Mouse (Mus musculus) hindbrain, embryonic 16.5 days (tissue): Measurements from ENCODE around the gene Socs5. TPM values are rescaled to one million over a fixed set of nuclear protein-coding genes. Genes with fewer than 3 reads are reported as not detected.

Experiments
- ATAC-seq: fragments of 200-750 bp; cut with Nextera tagmentation; 2 replicates; pipeline ENCODE4 v1.8.0; 2017; ENCODE audit warnings: moderate TSS enrichment, moderate library complexity
- H3K27ac ChIP-seq: fragments of 300-500 bp; sonication (generic); 2 replicates; pipeline ENCODE4 v1.5.1; 2014; ENCODE audit warnings: low read depth, mild to moderate bottlenecking, control low read depth, low read length, moderate library complexity
- H3K27me3 ChIP-seq: fragments of 300-500 bp; sonication (generic); replicated peaks from 2 replicates; pipeline ENCODE4 v1.6.1; 2014; ENCODE audit warnings: low read length; ENCODE audit not compliant: control insufficient read depth, insufficient read depth
- H3K36me3 ChIP-seq: fragments of 300-500 bp; sonication (generic); 2 replicates; pipeline ENCODE4 v1.6.1; 2014; ENCODE audit warnings: mild to moderate bottlenecking, low read length, moderate library complexity, mixed read lengths; ENCODE audit not compliant: control insufficient read depth, insufficient read depth
- H3K4me1 ChIP-seq: fragments of 300-500 bp; sonication (generic); 2 replicates; pipeline ENCODE4 v1.6.1; 2014; ENCODE audit warnings: low read depth, low read length; ENCODE audit not compliant: control insufficient read depth, insufficient read depth
- H3K4me2 ChIP-seq: fragments of 300-500 bp; sonication (generic); 2 replicates; pipeline ENCODE4 v1.6.1; 2014; ENCODE audit warnings: mild to moderate bottlenecking, low read length, control low read depth, moderate library complexity
- H3K4me3 ChIP-seq: fragments of 300-500 bp; sonication (generic); 2 replicates; pipeline ENCODE4 v1.5.1; 2014; ENCODE audit warnings: mild to moderate bottlenecking, low read length, control low read depth, moderate library complexity
- H3K9ac ChIP-seq: fragments of 300-500 bp; sonication (generic); 2 replicates; pipeline ENCODE4 v1.6.1; 2014; ENCODE audit warnings: low read depth, mild to moderate bottlenecking, control low read depth, low read length, moderate library complexity
- H3K9me3 ChIP-seq: fragments of 300-500 bp; sonication (generic); 2 replicates; pipeline ENCODE4 v1.6.1; 2014; ENCODE audit warnings: mild to moderate bottlenecking, low read length, moderate library complexity; ENCODE audit not compliant: control insufficient read depth
- WGBS: fragments of 180-500 bp; shearing (Covaris S2); extraction: QIAGEN DNeasy Blood & Tissue Kit; methylation state at CpG from one replicate; pipeline ENCODE4 v1.1.7; 2014; 5-methylcytosine and 5-hydroxymethylcytosine counted together
- polyA plus RNA-seq: library from polyadenylated mRNA; unstranded; fragments of >200 nt; fragmentation: Nextera tagmentation; extraction: Ambion mirVana; gene quantifications from 2 replicates; pipeline ENCODE4 v1.2.1, GENCODE M21; 2015

Gene Socs5
- polyA plus RNA-seq, 1 experiment from 2014 or later = 13.1 TPM

DNA sequence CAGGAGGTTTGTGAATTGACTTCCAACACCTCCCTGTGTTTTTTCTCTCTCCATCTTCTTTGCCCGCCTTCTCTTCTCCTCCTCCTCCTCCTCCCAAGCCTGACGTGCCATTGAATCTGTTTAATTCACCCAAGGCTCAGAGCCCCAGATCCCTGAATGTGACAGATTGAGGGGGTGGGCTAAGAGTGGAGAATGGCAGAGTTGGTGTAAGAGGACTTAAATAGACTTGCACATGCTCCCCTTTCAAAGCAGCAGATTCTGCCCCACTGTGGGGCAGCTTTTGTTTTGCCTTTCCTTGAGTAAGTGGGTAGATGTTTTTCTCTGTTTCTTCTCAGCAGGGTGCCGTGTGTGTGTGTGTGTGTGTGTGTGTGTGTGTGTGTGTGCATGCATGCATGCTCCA is 61.6 kb downstream of the Socs5 start:
- no peak overlapping the region for H3K4me2 ChIP-seq
- no peaks in the 10 kb centered on the region for H3K4me1 ChIP-seq
- no peak overlapping the region for H3K27ac ChIP-seq
- H3K36me3 ChIP-seq = no peaks in the 10 kb centered on the region
- H3K27me3 ChIP-seq = no peaks in the 10 kb centered on the region
- no peak for ATAC-seq
- no peak overlapping the region for H3K9ac ChIP-seq
- H3K4me3 ChIP-seq = no peak overlapping the region
- peaks cover 8% of the 10 kb centered on the region for H3K9me3 ChIP-seq
- WGBS = 32% methylated on average over 3 of the region's 3 CpGs

DNA sequence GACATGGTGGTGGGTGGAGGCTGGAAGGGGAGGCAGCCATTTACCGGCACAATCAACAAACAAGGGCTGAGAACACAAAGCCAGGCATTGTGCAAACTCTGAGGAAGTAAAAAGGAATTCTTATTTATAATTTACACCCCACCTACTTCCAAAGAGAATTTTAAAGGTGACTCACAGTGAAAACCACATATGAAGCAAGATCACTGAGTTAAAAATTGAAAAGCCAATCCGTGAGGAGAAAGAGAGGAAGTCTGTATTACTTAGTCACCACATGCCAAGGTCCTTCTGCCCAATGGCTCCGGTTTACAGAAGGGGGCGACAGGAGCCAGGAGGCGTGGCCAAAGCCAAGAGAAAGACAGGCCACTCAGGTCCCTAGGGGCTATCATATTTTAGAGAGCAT is 62.9 kb downstream of the Socs5 start:
- WGBS = 60% methylated on average over 5 of the region's 5 CpGs

DNA sequence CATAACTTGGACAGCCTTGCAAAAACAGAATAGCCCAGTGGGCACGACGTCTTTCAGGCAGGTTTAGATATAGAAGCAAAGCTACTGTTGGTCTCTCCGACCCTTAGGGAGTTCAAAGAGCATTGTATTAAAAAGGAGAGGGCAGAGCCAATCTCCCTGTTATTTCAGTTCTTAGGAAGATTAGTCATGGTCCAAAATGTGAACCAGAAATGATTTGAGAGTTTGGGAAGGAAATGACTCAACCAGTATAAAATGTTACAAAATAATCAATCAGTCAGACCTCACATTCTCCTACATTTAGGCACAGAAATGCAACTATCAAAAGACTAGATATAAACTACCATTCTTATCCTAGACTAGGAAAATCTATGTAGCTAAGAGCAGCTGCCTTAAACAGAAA is 64.6 kb downstream of the Socs5 start:
- WGBS = 71% methylated on average over 3 of the region's 3 CpGs
- H3K9ac ChIP-seq = no peak overlapping the region
- peaks cover 8% of the 10 kb centered on the region for H3K9me3 ChIP-seq
- H3K27me3 ChIP-seq = no peaks in the 10 kb centered on the region
- H3K36me3 ChIP-seq = no peaks in the 10 kb centered on the region
- no peak for ATAC-seq
- H3K4me2 ChIP-seq = no peak overlapping the region
- no peak overlapping the region for H3K4me3 ChIP-seq
- no peaks in the 10 kb centered on the region for H3K4me1 ChIP-seq
- no peak overlapping the region for H3K27ac ChIP-seq

More for the DNA sequence above, 62.9 kb downstream of the Socs5 start:
- Histone ChIP-seq H3K9me3 (peaks cover 8% of the 10 kb centered on the region), H3K9ac (no peak overlapping the region), H3K4me3 (no peak overlapping the region), H3K27ac (no peak overlapping the region), H3K27me3 (no peaks in the 10 kb centered on the region), H3K36me3 (no peaks in the 10 kb centered on the region), H3K4me1 (no peaks in the 10 kb centered on the region), H3K4me2 (no peak overlapping the region)
- no peak for ATAC-seq

DNA sequence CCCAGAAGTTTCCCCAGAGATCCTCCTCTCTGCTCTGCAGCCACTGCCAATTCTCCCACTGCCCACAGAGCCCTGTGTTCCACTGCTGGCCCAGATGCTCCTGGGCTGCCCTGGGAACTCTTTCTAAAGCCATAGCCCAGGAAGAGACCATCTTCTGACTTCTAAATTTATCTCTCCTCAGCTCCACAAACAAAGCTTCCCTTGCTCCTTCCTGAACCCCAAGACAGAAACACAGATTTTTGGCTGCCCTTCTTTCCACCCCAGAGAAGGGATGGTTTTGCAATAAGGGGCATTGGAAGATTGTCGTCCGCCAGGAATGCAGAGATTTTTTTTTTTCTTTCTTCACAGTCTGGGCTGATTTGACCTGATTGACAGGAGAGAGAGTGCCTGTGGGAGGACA is 66.5 kb downstream of the Socs5 start:
- no peak for ATAC-seq
- Histone ChIP-seq H3K4me3 (no peak overlapping the region), H3K27me3 (no peaks in the 10 kb centered on the region)

DNA sequence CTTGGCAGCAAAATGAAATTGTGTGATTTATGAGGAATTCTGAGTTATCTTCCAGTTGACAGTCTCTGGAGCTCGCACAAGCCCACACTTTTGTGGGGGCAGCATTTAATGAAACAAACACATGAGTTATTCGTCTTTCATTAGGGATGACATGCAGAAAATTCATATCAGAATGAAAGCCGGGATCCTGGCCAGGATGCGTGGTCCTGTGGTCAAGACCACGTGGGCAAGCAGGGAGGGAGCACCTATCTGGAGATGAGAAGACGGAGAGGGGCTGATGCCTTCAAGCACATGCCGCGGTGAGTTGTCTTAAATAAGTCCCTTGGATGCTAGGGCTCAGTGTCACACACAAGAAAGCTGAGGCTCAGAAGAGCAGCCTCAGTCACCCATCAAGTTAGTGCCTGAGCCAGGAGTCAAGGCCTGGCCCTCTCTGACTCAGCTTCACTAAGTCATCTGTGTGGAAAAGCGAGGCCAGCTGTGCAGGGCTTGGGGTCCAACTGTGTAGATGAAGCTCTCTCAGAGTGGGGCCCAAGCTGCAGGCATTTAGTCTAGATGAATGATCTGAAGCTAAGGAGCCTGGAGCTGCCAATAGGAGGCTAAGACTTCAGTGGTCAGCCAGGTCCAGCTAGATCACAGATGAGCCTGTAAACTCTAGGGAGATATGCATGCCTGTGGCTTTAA is 67.3 kb downstream of the Socs5 start:
- ATAC-seq = 0 out of 2 replicates have a peak, but pooled peaks have one; percentile 14
- WGBS = 90% methylated on average over 9 of the region's 9 CpGs
- no peaks in the 10 kb centered on the region for H3K27me3 ChIP-seq

More for the DNA sequence above, 66.5 kb downstream of the Socs5 start:
- Histone ChIP-seq H3K9ac (no peak overlapping the region), H3K36me3 (no peaks in the 10 kb centered on the region), H3K4me2 (no peak overlapping the region), H3K9me3 (peaks cover 8% of the 10 kb centered on the region), H3K27ac (no peak overlapping the region), H3K4me1 (peaks cover 3% of the 10 kb centered on the region)
- WGBS = 78% methylated on average over 2 of the region's 2 CpGs

DNA sequence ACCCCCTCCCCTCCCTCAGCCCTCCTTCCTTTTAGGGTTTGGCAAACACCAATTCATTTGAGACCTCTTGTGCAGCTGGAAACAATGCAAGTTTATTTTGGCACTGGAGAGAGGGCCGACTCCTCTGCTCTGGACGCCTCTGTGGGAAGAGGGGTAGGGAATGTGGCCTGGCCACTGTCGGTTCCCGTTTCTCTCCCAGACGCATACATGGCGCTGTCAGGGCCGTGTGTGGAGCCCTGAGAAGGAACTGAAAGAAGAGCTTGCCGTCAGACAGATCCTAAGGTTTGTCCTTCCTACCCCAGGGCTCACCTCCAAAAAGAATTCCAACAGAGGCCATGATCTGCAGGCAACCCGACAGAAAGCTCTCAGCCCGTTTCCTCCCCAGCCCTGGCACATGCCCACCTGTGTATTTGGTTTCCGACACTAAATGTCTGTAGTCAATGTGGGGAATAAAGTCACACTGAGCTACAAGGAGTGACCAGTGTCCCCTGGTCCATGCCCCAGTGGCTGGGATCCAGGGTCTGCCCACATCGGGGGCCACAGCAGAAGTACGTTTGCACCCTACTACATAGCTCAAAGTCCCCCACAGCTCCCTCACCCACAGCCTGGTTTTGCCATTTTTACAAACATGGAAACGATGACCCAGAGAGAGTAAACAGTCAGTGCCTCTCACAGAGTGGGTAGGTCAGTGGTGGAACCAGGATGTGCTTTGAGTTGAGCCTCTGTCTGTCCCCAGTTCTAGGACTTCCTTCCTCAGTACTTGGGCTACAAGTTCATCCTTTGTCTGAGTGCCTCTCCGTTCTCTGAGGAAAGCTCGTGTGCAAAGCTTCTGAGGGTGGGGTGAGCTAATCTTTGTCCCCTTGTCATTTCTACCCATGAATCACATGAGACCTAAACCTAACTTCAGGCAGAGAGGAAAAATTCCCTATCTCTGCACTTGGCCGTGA is 68.9 kb downstream of the Socs5 start:
- WGBS = 74% methylated on average over 17 of the region's 17 CpGs
- peaks cover 8% of the 10 kb centered on the region for H3K9me3 ChIP-seq
- H3K9ac ChIP-seq = no peak overlapping the region
- no peaks in the 10 kb centered on the region for H3K36me3 ChIP-seq
- no peak overlapping the region for H3K4me2 ChIP-seq
- no peak overlapping the region for H3K4me3 ChIP-seq
- no peak for ATAC-seq
- peaks cover 3% of the 10 kb centered on the region for H3K4me1 ChIP-seq
- no peaks in the 10 kb centered on the region for H3K27me3 ChIP-seq
- H3K27ac ChIP-seq = no peak overlapping the region

More for the DNA sequence above, 67.3 kb downstream of the Socs5 start:
- Histone ChIP-seq H3K36me3 (no peaks in the 10 kb centered on the region), H3K9ac (no peak overlapping the region), H3K27ac (no peak overlapping the region), H3K4me3 (no peak overlapping the region), H3K4me2 (no peak overlapping the region), H3K9me3 (peaks cover 8% of the 10 kb centered on the region), H3K4me1 (peaks cover 3% of the 10 kb centered on the region)

DNA sequence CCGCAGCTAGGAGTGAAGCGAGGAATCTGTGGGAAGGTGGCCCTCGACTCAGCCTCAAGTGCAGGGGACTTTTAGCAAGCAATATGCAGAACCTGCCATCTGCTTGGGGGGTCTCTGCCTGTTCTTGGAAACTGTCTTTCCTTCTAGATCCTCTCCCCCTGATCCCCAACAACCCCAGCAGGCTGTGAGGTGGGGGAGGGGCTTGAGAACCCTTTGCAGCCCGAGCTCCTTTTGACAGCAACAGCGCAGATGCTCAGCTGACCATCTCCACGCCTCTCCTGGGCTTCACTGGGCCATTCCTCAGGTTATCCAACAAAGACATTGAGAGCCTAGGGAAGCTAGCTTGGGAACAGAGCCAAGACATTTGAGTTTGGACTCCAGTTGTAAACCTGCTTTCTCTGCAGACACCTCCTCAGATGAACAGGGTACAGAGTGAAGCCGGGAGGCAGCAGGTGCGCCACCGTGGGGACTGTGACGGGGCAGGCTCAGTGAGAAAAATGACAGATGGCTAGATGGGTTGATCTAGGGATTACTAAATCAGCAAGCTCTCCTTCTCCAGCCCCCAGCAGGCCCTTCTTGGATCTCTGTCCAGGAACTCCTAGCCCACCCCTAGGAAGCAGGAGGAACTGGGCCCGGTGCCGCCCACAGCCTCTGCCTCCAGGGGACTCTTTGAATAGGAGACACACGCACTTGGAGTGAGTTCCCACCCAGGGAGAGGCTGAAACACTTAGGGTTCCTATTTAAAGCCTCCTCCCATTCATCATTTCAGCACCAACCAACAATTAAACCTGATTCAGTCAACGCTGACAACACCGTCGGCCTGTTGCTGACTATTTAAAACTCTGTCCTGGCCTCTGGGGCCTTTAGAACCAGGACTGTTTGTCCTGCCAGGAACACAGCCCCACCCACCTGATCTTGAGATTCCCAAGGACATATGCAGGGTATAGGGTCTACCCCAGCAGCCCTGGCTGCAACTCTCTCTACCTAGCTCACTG is 71.4 kb downstream of the Socs5 start:
- Histone ChIP-seq H3K4me1 (peaks cover 3% of the 10 kb centered on the region), H3K27me3 (no peaks in the 10 kb centered on the region), H3K36me3 (no peaks in the 10 kb centered on the region), H3K9me3 (no peaks in the 10 kb centered on the region), H3K4me2 (no peak overlapping the region), H3K27ac (no peak overlapping the region), H3K9ac (no peak overlapping the region), H3K4me3 (no peak overlapping the region)
- ATAC-seq = peak; percentile 72
- 33% methylated on average over 16 of the region's 16 CpGs for WGBS

DNA sequence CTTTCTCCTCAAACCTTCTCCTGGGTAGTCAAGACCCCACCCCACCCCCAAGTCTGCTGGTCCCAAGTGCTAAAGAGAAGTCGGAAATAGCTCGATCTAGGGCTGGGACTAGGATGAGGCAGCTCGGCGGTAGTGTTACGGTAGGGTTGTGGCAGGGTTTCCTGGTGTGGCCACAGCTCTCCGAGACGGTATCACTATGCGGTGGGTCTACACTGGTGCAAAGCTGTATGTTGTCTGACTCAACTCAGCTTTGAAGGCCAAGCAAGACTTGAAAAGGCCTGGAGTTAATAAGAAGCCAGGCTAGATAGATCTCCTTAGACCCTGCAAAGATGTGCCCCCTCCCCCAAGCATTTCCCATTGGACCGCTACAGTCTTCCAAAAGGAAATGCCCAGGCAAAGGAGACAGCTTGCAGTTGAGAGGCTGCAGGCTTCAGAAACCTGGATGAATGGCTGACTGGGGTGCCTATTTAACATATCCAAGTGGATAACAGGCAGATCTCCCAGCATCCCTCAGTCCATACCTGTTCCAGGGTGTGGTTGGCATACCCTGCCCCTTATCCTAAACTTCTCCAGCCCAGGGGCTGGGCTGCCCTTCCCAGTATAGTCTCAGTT is 72.6 kb downstream of the Socs5 start:
- Histone ChIP-seq H3K9ac (no peak overlapping the region), H3K27ac (no peak overlapping the region), H3K27me3 (no peaks in the 10 kb centered on the region), H3K4me3 (no peak overlapping the region), H3K4me1 (peaks cover 3% of the 10 kb centered on the region), H3K9me3 (no peaks in the 10 kb centered on the region), H3K36me3 (no peaks in the 10 kb centered on the region), H3K4me2 (no peak overlapping the region)
- WGBS = 70% methylated on average over 9 of the region's 9 CpGs
- no peak for ATAC-seq
